Mouse (Mus musculus): ENCODE data around the gene Prpf18. TPM values are rescaled to one million over a fixed set of nuclear protein-coding genes. Genes with fewer than 3 reads are reported as not detected.
"Not testable (repeated sequence)": the region's sequence is repeated elsewhere in the genome, so short reads cannot be mapped to it uniquely, and the experiment has no call there.

Prpf18 gene
- polyA plus RNA-seq (2017; shearing (Covaris generic)) = 10 to 100 TPM; 48.2 to 64.6 TPM

- ATAC-seq = peak; percentile 94
Observed at GRCm38 (mm10) chr2:4651500-4652285, at the start of gene Prpf18. Gene Prpf18 (minus strand): TSS chr2:4652113.

GRCm38 (mm10) chr2:4679886-4680285 is 28.0 kb upstream of the Prpf18 start:
- no peak for ATAC-seq

- no peak for ATAC-seq
Observed at GRCm38 (mm10) chr2:4671636-4672035, 19.7 kb upstream of the Prpf18 start.

GRCm38 (mm10) chr2:4669701-4670100 is 17.8 kb upstream of the Prpf18 start:
- ATAC-seq = no peak

- ATAC-seq = no peak
Observed at GRCm38 (mm10) chr2:4668626-4669025, 16.7 kb upstream of the Prpf18 start.

GRCm38 (mm10) chr2:4660677-4661076 is 8.8 kb upstream of the Prpf18 start:
- ATAC-seq = no peak

GRCm38 (mm10) chr2:4649646-4650045 is 2.3 kb downstream of the Prpf18 start:
- ATAC-seq = no peak

- ATAC-seq = no peak
Observed at GRCm38 (mm10) chr2:4648094-4648493, 3.8 kb downstream of the Prpf18 start.

GRCm38 (mm10) chr2:4645066-4645465 is 6.8 kb downstream of the Prpf18 start:
- no peak for ATAC-seq

- no peak for ATAC-seq
Observed at GRCm38 (mm10) chr2:4638189-4638588, 13.7 kb downstream of the Prpf18 start.

- ATAC-seq = no peak
Observed at GRCm38 (mm10) chr2:4636656-4637055, 15.3 kb downstream of the Prpf18 start.

- no peak for ATAC-seq
Observed at GRCm38 (mm10) chr2:4635804-4636203, 16.1 kb downstream of the Prpf18 start.

GRCm38 (mm10) chr2:4630197-4630835 is 21.6 kb downstream of the Prpf18 start:
- no peak for ATAC-seq

- no peak for ATAC-seq
Observed at GRCm38 (mm10) chr2:4629470-4629869, 22.4 kb downstream of the Prpf18 start.

- ATAC-seq = no peak
Observed at GRCm38 (mm10) chr2:4628920-4629319, 23.0 kb downstream of the Prpf18 start.

- no peak for ATAC-seq
Observed at GRCm38 (mm10) chr2:4626911-4627310, 25.0 kb downstream of the Prpf18 start.

GRCm38 (mm10) chr2:4621471-4621985 is 30.4 kb downstream of the Prpf18 start:
- no peak for ATAC-seq

GRCm38 (mm10) chr2:4620640-4621401 is 31.1 kb downstream of the Prpf18 start:
- no peak for ATAC-seq

- ATAC-seq = no peak
Observed at GRCm38 (mm10) chr2:4619893-4620593, 31.9 kb downstream of the Prpf18 start.

GRCm38 (mm10) chr2:4619126-4619525 is 32.8 kb downstream of the Prpf18 start:
- ATAC-seq = not testable (repeated sequence)

- ATAC-seq = no peak
Observed at GRCm38 (mm10) chr2:4616995-4617394, 34.9 kb downstream of the Prpf18 start.

- ATAC-seq = no peak
Observed at GRCm38 (mm10) chr2:4615014-4615546, 36.8 kb downstream of the Prpf18 start.

All from CD4-positive, CD25-positive, alpha-beta regulatory T cell, adult 4 months (primary cell).